ENCODE assay signal across 7 mouse cellular contexts in genomic region chr3:36181519-36181918, GRCm38 (mm10). TPM values are rescaled to one million over a fixed set of nuclear protein-coding genes. Genes with fewer than 3 reads are reported as not detected.
A peak's percentile ranks its signal among the peaks of the same experiment; 100 is the strongest.
DNase-seq lines count a peak whose midpoint lies in the region; ATAC-seq lines count a peak whose summit lies in the region.

No protein-coding gene starts in this region.

- H3K9me3 ChIP-seq in liver, embryonic 11.5 days (ENCODE audit: control insufficient read depth, low read length): no peaks in the 10 kb centered on the region
- no peaks in the 10 kb centered on the region for H3K9me3 ChIP-seq in limb, embryonic 10.5 days (replicated peaks)

- H3K4me1 ChIP-seq in liver, embryonic 11.5 days (replicated peaks; ENCODE audit: control insufficient read depth, insufficient read depth, low read length): no peaks in the 10 kb centered on the region
- no peaks in the 10 kb centered on the region for H3K4me1 ChIP-seq in limb, embryonic 10.5 days

- no peak overlapping the region for H3K27ac ChIP-seq in liver, embryonic 11.5 days (ENCODE audit: low read depth, low read length)
- no peak overlapping the region for H3K27ac ChIP-seq in limb, embryonic 10.5 days

- H3K36me3 ChIP-seq in liver, embryonic 11.5 days (ENCODE audit: control insufficient read depth, insufficient read depth, low read length): no peaks in the 10 kb centered on the region
- no peaks in the 10 kb centered on the region for H3K36me3 ChIP-seq in limb, embryonic 10.5 days

- ATAC-seq in liver, embryonic 11.5 days (replicated peaks; ENCODE audit: low FRiP score): no peak

- no peak overlapping the region for H3K9ac ChIP-seq in liver, embryonic 11.5 days (ENCODE audit: low read depth, low read length)

- WGBS in liver, embryonic 11.5 days: 10% methylated on average over 4 of the region's 4 CpGs
- WGBS in limb, embryonic 10.5 days: 10% methylated on average over 4 of the region's 4 CpGs

- H3K4me3 ChIP-seq in liver, embryonic 11.5 days (ENCODE audit: low read depth, low read length): no peak overlapping the region
- H3K4me3 ChIP-seq in limb, embryonic 10.5 days: no peak overlapping the region

- no peak overlapping the region for H3K4me2 ChIP-seq in liver, embryonic 11.5 days

- no peaks in the 10 kb centered on the region for H3K27me3 ChIP-seq in liver, embryonic 11.5 days (replicated peaks; ENCODE audit: control insufficient read depth, insufficient read depth, low read length)
- no peaks in the 10 kb centered on the region for H3K27me3 ChIP-seq in limb, embryonic 10.5 days (ENCODE audit: low read depth, poor library complexity, severe bottlenecking)

- DNase-seq in liver: peak; percentile 28
- DNase-seq in liver, embryonic 11.5 days (ENCODE audit: low spot score): no peak
- DNase-seq in Muller cell, postnatal 12 days (ENCODE audit: inconsistent ontology term): peak; percentile 30
- DNase-seq in c-Kit-positive CD71-negative TER-119-negative erythroid progenitor cells, embryonic 14.5 days (ENCODE audit: low read depth): peak; percentile 37
- DNase-seq in gastrocnemius, postnatal 10 days: peak; percentile 53
- peak; percentile 58 for DNase-seq in limb, embryonic 10.5 days (ENCODE audit: low spot score)
- DNase-seq in right cerebral cortex, postnatal 25 days: peak; percentile 37

RNA-seq across cellular contexts. Expression of gene D3Ertd254e, which starts 30.7 kb away (rescaled TPM):
- polyA plus RNA-seq in liver, embryonic 11.5 days (2014; fragmentation: Nextera tagmentation; extraction: Ambion mirVana): 4.0 and 4.2 TPM in 2 replicates
- total RNA-seq in gastrocnemius, postnatal 10 days (2021): 1 to 10 TPM; 3.6 to 4.6 TPM
- 7.0 and 9.7 TPM in 2 replicates for polyA plus RNA-seq in limb, embryonic 10.5 days (2016; fragmentation: Nextera tagmentation; extraction: Ambion mirVana)

RNA-seq across cellular contexts. Expression of gene Qrfpr, which starts 40.6 kb away (rescaled TPM):
- 0.13 TPM in 1 of 2 replicates, not detected in the other for polyA plus RNA-seq in liver, embryonic 11.5 days (2014; fragmentation: Nextera tagmentation; extraction: Ambion mirVana)
- total RNA-seq in gastrocnemius, postnatal 10 days (2021): not detected
- 0.14 and 0.25 TPM in 2 replicates for polyA plus RNA-seq in limb, embryonic 10.5 days (2016; fragmentation: Nextera tagmentation; extraction: Ambion mirVana)
